Mouse (Mus musculus): Measurements from ENCODE around the gene Gucy1b2. TPM values are rescaled to one million over a fixed set of nuclear protein-coding genes. Genes with fewer than 3 reads are reported as not detected.

Gene Gucy1b2
- polyA plus RNA-seq, 1 experiment from 2014 or later = 0.41 TPM

- no peak overlapping the region for H3K27ac ChIP-seq
- H3K9me3 ChIP-seq (ENCODE audit: control insufficient read depth, low read length) = no peaks in the 10 kb centered on the region
- no peaks in the 10 kb centered on the region for H3K4me1 ChIP-seq (replicated peaks; ENCODE audit: control insufficient read depth, insufficient read depth, low read length)
- H3K27me3 ChIP-seq (ENCODE audit: control insufficient read depth, insufficient read depth, low read length) = no peaks in the 10 kb centered on the region
- no peak overlapping the region for H3K4me3 ChIP-seq (replicated peaks; ENCODE audit: low read length)
- DNase-seq (ENCODE audit: low spot score) (no peak), ATAC-seq (ENCODE audit: low FRiP score) (no peak)
- H3K36me3 ChIP-seq (replicated peaks; ENCODE audit: control insufficient read depth, insufficient read depth) = no peaks in the 10 kb centered on the region
- 92% methylated on average over 3 of the region's 3 CpGs for WGBS
- no peak overlapping the region for H3K9ac ChIP-seq
- H3K4me2 ChIP-seq (replicated peaks) = no peak overlapping the region
Observed at GRCm38 (mm10) chr14:62383786-62384299, 72.2 kb downstream of the Gucy1b2 start.

- H3K9ac ChIP-seq = no peak overlapping the region
- DNase-seq (ENCODE audit: low spot score) = no peak
Observed at GRCm38 (mm10) chr14:62383109-62383508, 73.0 kb downstream of the Gucy1b2 start.

GRCm38 (mm10) chr14:62380606-62381005, 75.5 kb downstream of the Gucy1b2 start:
- H3K4me3 ChIP-seq (replicated peaks; ENCODE audit: low read length) = no peak overlapping the region
- no peaks in the 10 kb centered on the region for H3K4me1 ChIP-seq (replicated peaks; ENCODE audit: control insufficient read depth, insufficient read depth, low read length)
- DNase-seq (ENCODE audit: low spot score) = no peak
- no peaks in the 10 kb centered on the region for H3K36me3 ChIP-seq (replicated peaks; ENCODE audit: control insufficient read depth, insufficient read depth)
- no peak overlapping the region for H3K4me2 ChIP-seq (replicated peaks)
- no peak for ATAC-seq (ENCODE audit: low FRiP score)
- no peaks in the 10 kb centered on the region for H3K27me3 ChIP-seq (ENCODE audit: control insufficient read depth, insufficient read depth, low read length)
- WGBS = 66% methylated on average over 6 of the region's 6 CpGs
- H3K9me3 ChIP-seq (ENCODE audit: control insufficient read depth, low read length) = no peaks in the 10 kb centered on the region
- H3K9ac ChIP-seq = no peak overlapping the region
- H3K27ac ChIP-seq = no peak overlapping the region

More at GRCm38 (mm10) chr14:62383109-62383508, 73.0 kb downstream of the Gucy1b2 start:
- no peak overlapping the region for H3K4me2 ChIP-seq (replicated peaks)
- no peaks in the 10 kb centered on the region for H3K9me3 ChIP-seq (ENCODE audit: control insufficient read depth, low read length)
- H3K27me3 ChIP-seq (ENCODE audit: control insufficient read depth, insufficient read depth, low read length) = no peaks in the 10 kb centered on the region
- WGBS = 77% methylated on average over 3 of the region's 3 CpGs
- H3K4me3 ChIP-seq (replicated peaks; ENCODE audit: low read length) = no peak overlapping the region
- H3K36me3 ChIP-seq (replicated peaks; ENCODE audit: control insufficient read depth, insufficient read depth) = no peaks in the 10 kb centered on the region
- no peaks in the 10 kb centered on the region for H3K4me1 ChIP-seq (replicated peaks; ENCODE audit: control insufficient read depth, insufficient read depth, low read length)
- no peak overlapping the region for H3K27ac ChIP-seq
- no peak for ATAC-seq (ENCODE audit: low FRiP score)

- Histone ChIP-seq H3K9me3 (ENCODE audit: control insufficient read depth, low read length) (no peaks in the 10 kb centered on the region), H3K4me3 (replicated peaks; ENCODE audit: low read length) (no peak overlapping the region), H3K27me3 (ENCODE audit: control insufficient read depth, insufficient read depth, low read length) (no peaks in the 10 kb centered on the region), H3K4me2 (replicated peaks) (no peak overlapping the region), H3K4me1 (replicated peaks; ENCODE audit: control insufficient read depth, insufficient read depth, low read length) (no peaks in the 10 kb centered on the region), H3K27ac (no peak overlapping the region), H3K9ac (no peak overlapping the region), H3K36me3 (replicated peaks; ENCODE audit: control insufficient read depth, insufficient read depth) (no peaks in the 10 kb centered on the region)
- DNase-seq (ENCODE audit: low spot score) = no peak
- WGBS = 94% methylated on average over 2 of the region's 2 CpGs
- ATAC-seq (ENCODE audit: low FRiP score) = no peak
Observed at GRCm38 (mm10) chr14:62379391-62379790, 76.7 kb downstream of the Gucy1b2 start.

- Histone ChIP-seq H3K36me3 (replicated peaks; ENCODE audit: control insufficient read depth, insufficient read depth) (no peaks in the 10 kb centered on the region), H3K4me2 (replicated peaks) (no peak overlapping the region), H3K4me1 (replicated peaks; ENCODE audit: control insufficient read depth, insufficient read depth, low read length) (no peaks in the 10 kb centered on the region), H3K27me3 (ENCODE audit: control insufficient read depth, insufficient read depth, low read length) (no peaks in the 10 kb centered on the region), H3K27ac (no peak overlapping the region), H3K9me3 (ENCODE audit: control insufficient read depth, low read length) (no peaks in the 10 kb centered on the region), H3K9ac (no peak overlapping the region), H3K4me3 (replicated peaks; ENCODE audit: low read length) (no peak overlapping the region)
- 94% methylated on average over 2 of the region's 2 CpGs for WGBS
- ATAC-seq (ENCODE audit: low FRiP score) (no peak), DNase-seq (ENCODE audit: low spot score) (no peak)
Observed at GRCm38 (mm10) chr14:62376115-62376514, 80.0 kb downstream of the Gucy1b2 start.

GRCm38 (mm10) chr14:62375694-62376093, 80.4 kb downstream of the Gucy1b2 start:
- Histone ChIP-seq H3K27ac (no peak overlapping the region), H3K4me3 (replicated peaks; ENCODE audit: low read length) (no peak overlapping the region), H3K9ac (no peak overlapping the region), H3K4me1 (replicated peaks; ENCODE audit: control insufficient read depth, insufficient read depth, low read length) (no peaks in the 10 kb centered on the region), H3K27me3 (ENCODE audit: control insufficient read depth, insufficient read depth, low read length) (no peaks in the 10 kb centered on the region), H3K9me3 (ENCODE audit: control insufficient read depth, low read length) (no peaks in the 10 kb centered on the region), H3K4me2 (replicated peaks) (no peak overlapping the region), H3K36me3 (replicated peaks; ENCODE audit: control insufficient read depth, insufficient read depth) (no peaks in the 10 kb centered on the region)
- DNase-seq (ENCODE audit: low spot score) (no peak), ATAC-seq (ENCODE audit: low FRiP score) (no peak)

GRCm38 (mm10) chr14:62374001-62374400, 82.1 kb downstream of the Gucy1b2 start:
- no peaks in the 10 kb centered on the region for H3K9me3 ChIP-seq (ENCODE audit: control insufficient read depth, low read length)
- WGBS = 81% methylated on average over 10 of the region's 10 CpGs

GRCm38 (mm10) chr14:62370819-62371218, 85.3 kb downstream of the Gucy1b2 start:
- Histone ChIP-seq H3K36me3 (replicated peaks; ENCODE audit: control insufficient read depth, insufficient read depth) (no peaks in the 10 kb centered on the region), H3K9me3 (ENCODE audit: control insufficient read depth, low read length) (no peaks in the 10 kb centered on the region), H3K4me2 (replicated peaks) (no peak overlapping the region), H3K4me1 (replicated peaks; ENCODE audit: control insufficient read depth, insufficient read depth, low read length) (no peaks in the 10 kb centered on the region), H3K4me3 (replicated peaks; ENCODE audit: low read length) (no peak overlapping the region), H3K9ac (no peak overlapping the region), H3K27ac (no peak overlapping the region), H3K27me3 (ENCODE audit: control insufficient read depth, insufficient read depth, low read length) (no peaks in the 10 kb centered on the region)
- no peak for DNase-seq (ENCODE audit: low spot score)
- no peak for ATAC-seq (ENCODE audit: low FRiP score)
- WGBS = 86% methylated on average over 6 of the region's 6 CpGs

More at GRCm38 (mm10) chr14:62374001-62374400, 82.1 kb downstream of the Gucy1b2 start:
- Histone ChIP-seq H3K4me3 (replicated peaks; ENCODE audit: low read length) (no peak overlapping the region), H3K4me1 (replicated peaks; ENCODE audit: control insufficient read depth, insufficient read depth, low read length) (no peaks in the 10 kb centered on the region), H3K27ac (no peak overlapping the region), H3K9ac (no peak overlapping the region), H3K36me3 (replicated peaks; ENCODE audit: control insufficient read depth, insufficient read depth) (no peaks in the 10 kb centered on the region), H3K4me2 (replicated peaks) (no peak overlapping the region), H3K27me3 (ENCODE audit: control insufficient read depth, insufficient read depth, low read length) (no peaks in the 10 kb centered on the region)
- ATAC-seq (ENCODE audit: low FRiP score) (no peak), DNase-seq (ENCODE audit: low spot score) (no peak)

- DNase-seq (ENCODE audit: low spot score) (no peak), ATAC-seq (ENCODE audit: low FRiP score) (no peak)
- Histone ChIP-seq H3K9ac (no peak overlapping the region), H3K4me3 (replicated peaks; ENCODE audit: low read length) (no peak overlapping the region), H3K36me3 (replicated peaks; ENCODE audit: control insufficient read depth, insufficient read depth) (peaks cover 3% of the 10 kb centered on the region), H3K27ac (no peak overlapping the region), H3K27me3 (ENCODE audit: control insufficient read depth, insufficient read depth, low read length) (no peaks in the 10 kb centered on the region), H3K4me2 (replicated peaks) (no peak overlapping the region), H3K4me1 (replicated peaks; ENCODE audit: control insufficient read depth, insufficient read depth, low read length) (no peaks in the 10 kb centered on the region), H3K9me3 (ENCODE audit: control insufficient read depth, low read length) (no peaks in the 10 kb centered on the region)
- 92% methylated on average over 2 of the region's 2 CpGs for WGBS
Observed at GRCm38 (mm10) chr14:62363774-62364173, 92.3 kb downstream of the Gucy1b2 start.

All from hindbrain, embryonic 14.5 days (tissue).